Mouse (Mus musculus): ENCODE results near the gene Dock10.

Dock10 gene

DNA sequence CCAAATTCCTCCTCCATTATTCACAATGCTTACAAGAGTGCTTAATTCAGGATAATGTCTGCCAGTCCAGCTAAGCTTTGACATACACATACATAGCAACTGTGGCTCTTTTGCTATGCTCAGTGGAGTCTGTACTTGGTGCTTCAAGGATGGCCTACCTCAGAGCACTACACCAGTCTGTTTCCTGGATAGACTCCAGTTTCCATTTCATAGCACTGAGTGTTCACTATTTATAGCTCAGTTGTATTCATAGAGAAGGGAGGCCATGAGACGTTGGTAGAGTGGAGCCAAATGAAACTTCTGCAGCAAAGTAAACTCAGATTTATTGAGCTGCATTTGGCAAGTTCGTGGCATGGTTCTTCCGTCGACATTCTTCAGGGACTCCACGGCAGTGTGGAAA is 274.9 kb downstream of the Dock10 start:
- in situ Hi-C loops (cut with MboI, MseI), result loop anchor here (10.0 kb wide), 1 partner anchor 49 kb away; no protein-coding TSS in a partner anchor

DNA sequence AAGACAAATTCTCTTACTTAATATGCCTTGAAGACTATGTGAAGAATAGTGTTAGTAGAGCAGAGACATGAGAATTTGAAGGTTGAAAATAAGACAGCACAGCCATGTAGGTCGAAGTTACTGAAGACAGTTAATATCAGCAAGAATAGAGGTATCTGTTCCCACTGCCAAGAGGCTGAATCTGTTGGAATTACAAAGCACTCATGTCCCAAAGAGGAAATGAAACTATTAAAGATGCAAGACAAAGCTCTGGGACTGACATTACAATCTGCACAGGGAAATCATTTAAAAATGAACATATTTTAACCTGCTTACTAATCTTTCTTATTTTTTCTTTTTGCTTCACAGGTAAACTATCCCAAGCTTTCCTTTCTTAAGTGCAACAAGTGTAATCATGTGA is 283.4 kb downstream of the Dock10 start:
- in situ Hi-C loops (cut with MboI, MseI), result no loop called here

DNA sequence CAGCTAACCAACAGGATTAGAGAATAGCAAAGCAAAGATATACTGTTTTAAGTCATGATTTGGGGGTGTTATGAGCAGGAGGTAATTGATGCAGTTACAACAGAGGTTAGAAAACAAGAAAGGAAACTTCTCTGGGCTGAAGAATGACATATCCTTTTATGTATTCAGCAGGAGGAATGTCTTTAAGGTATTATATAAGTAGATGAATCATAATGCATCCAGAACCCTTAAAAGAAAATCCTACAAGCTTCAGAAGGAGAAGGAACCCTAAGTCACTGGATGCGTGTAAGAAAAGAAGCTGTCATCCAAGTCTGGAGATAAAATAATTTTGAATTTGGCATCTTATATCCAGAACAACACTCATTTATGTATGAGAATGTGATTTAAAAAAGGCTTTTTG is 285.9 kb downstream of the Dock10 start:
- in situ Hi-C loops (cut with MboI, MseI), result no loop called here

DNA sequence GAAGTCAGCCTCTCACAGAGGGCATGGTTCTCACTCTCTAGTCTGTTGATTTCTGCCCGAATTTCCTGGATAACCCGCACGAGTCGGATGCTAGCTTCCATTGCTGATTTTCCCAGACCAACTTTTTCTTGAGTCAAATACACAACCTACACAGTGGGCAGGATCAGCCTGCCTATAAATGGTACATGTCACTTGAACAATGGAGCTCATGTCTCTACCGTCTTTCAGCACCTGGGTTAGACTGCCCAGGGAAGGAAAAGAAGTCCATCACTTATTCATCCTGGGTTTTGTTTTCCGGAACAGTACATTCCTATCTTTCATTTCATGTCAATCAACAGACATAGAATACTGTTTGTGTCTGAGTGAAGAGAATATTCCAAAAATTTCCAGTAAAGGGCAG is 297.0 kb downstream of the Dock10 start, which contains the start of gene Gm45261:
Gene Gm45261, minus strand, starts transcription at position 101 of the 400 bp plus-strand sequence.
- in situ Hi-C loops (cut with MboI, MseI), result no loop called here

DNA sequence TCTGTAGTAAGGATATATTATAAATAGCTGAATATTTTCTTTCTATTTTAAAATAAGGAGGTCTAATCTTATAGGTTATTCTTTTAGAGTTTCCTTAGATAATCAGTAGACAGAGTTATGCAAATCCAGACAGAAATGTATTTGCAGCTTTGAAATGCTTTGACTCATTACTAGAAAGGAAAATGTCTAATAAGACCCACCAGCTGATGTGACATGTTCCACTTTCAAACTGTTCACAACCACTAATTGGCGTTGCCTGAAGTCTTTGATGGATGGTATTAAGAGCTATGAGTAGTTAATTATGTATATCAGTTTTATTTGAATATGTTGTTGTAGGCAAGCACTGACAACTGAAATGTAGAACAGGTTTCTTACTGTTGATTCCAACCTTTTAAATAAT is 298.4 kb downstream of the Dock10 start:
- in situ Hi-C loops (cut with MboI, MseI), result no loop called here

DNA sequence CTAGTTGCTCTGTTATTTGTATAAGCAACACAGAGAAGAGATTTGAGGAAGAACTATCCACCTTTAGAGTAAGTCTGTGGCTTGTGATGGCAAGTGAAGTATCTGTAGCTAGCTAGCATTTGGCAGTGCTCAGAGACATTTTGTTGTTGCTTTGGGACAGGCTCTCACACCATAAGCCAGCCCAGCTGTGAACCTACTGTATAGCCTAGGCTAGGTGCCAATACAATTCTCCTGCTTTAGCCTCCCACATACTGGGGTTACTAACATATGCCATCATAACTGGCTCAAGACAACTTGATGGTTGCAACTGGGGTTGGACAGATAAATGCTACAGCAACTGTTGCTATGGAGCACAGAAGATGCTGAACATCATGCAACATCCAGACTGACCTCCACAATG is 298.9 kb downstream of the Dock10 start:
- in situ Hi-C loops (cut with MboI, MseI), result no loop called here

DNA sequence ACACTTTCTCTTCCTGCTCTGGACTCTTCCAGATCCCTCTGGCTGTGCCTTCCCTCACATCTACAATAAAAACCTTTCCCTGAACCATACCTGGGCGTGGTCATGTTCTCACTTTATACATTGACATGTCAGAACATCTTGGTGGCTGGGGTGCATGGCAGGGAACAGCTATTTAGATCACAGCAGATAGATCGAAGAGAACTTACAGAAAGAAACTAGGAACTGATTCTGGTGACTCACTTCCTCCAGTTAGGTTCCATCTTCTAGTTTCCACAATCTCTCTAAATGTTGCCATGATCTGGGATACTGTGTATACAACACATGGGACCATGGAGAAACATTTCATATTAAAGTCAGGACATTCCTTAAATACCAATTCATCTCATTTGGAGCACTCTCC is 304.4 kb downstream of the Dock10 start:
- in situ Hi-C loops (cut with MboI, MseI), result no loop called here

DNA sequence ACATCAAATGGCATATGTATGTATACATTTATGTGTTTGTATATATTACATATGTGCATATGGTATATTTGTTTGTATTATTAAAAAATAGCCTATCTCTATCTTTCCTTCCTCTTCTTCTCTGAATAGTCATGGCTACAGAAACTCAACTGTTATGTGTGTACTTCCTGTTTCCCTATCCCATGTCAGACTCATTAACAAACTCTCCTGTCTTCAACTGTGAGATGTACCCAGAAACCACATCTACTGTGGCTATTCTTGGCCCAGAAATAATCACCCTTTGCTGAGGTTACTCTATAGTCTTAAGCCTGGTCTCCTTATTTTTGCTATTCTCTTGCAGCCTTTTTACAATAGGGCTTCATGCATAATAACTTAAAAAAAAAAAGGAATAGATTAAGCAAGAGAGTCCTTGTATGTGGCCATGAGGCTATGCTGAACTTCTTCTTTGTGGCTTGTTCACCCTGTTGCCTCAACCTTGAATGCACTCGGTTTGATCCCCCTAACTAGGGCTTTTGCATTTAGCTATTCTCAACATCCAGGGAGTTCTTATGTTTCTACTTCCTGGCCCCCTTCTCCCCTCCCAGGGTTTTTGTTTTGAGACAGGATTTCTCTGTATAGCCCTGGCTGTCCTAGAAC is 306.3 kb downstream of the Dock10 start:
- in situ Hi-C loops (cut with MboI, MseI), result no loop called here

All from T-helper 2 cell (primary cell).